Mouse (Mus musculus): Measurements from ENCODE around the gene Sepsecs. TPM values are rescaled to one million over a fixed set of nuclear protein-coding genes. Genes with fewer than 3 reads are reported as not detected.

Sepsecs gene
- polyA plus RNA-seq, 1 experiment from 2014 or later = 8.0 TPM

DNA sequence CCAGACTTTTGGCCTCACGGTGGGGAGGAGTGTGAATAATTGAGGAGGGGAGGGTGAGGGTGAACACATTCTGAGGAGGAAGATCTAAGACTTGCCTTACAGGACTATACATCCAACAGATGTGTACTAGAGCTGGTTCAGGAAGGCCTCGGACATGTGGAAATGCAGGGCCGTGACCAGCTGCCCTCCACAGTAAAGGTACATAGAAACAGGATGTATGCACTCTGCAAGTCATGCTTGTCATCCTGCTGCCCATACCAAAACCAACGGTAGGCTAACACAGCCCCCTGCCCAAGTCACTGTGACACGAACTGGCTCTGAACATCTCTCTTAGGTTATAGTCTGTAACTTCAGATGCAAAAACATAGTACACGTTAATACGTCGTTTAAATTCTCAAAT lies 30.6 kb downstream of the Sepsecs start:
- ATAC-seq (replicated peaks; ENCODE audit: insufficient number of reproducible peaks, low FRiP score, low TSS enrichment, low read depth) (no peak), DNase-seq (ENCODE audit: low spot score) (no peak)
- Histone ChIP-seq H3K27me3 (ENCODE audit: control insufficient read depth, insufficient read depth, low read length) (no peaks in the 10 kb centered on the region), H3K9me3 (replicated peaks; ENCODE audit: control insufficient read depth, low read length) (no peaks in the 10 kb centered on the region), H3K27ac (replicated peaks; ENCODE audit: low read depth, low read length) (no peak overlapping the region), H3K4me2 (ENCODE audit: low read depth, low read length) (no peak overlapping the region), H3K4me1 (ENCODE audit: control insufficient read depth, insufficient read depth, low read length) (no peaks in the 10 kb centered on the region), H3K4me3 (ENCODE audit: low read depth, low read length) (no peak overlapping the region), H3K36me3 (replicated peaks; ENCODE audit: control insufficient read depth, insufficient read depth, low read depth, low read length) (no peaks in the 10 kb centered on the region; the same call in 1 of the 2 replicates), H3K9ac (replicated peaks; ENCODE audit: low read length) (no peak overlapping the region)
- WGBS = 85% methylated on average over 8 of the region's 8 CpGs

DNA sequence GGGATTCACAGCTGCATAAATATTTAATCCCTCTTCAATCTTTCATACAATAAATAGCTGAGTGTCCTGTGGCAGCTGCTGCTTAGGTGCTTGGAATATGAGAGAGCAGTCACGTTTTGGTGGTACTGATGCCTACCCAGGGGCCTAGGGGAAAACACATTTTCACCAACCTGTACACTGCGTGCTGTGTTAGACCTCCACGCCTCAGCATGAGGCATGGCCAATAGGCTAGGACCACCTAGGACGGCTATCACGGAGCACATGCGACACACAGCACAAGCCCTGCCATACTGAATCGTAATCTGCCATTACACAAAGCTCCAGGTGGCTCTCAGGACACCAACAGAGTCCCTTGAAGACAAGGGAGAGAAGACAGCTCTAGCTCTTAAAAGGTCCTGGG lies 31.5 kb downstream of the Sepsecs start:
- Histone ChIP-seq H3K27me3 (ENCODE audit: control insufficient read depth, insufficient read depth, low read length) (no peaks in the 10 kb centered on the region), H3K9ac (replicated peaks; ENCODE audit: low read length) (no peak overlapping the region), H3K4me3 (ENCODE audit: low read depth, low read length) (no peak overlapping the region), H3K27ac (replicated peaks; ENCODE audit: low read depth, low read length) (no peak overlapping the region), H3K4me2 (ENCODE audit: low read depth, low read length) (no peak overlapping the region), H3K9me3 (replicated peaks; ENCODE audit: control insufficient read depth, low read length) (no peaks in the 10 kb centered on the region), H3K4me1 (ENCODE audit: control insufficient read depth, insufficient read depth, low read length) (no peaks in the 10 kb centered on the region), H3K36me3 (replicated peaks; ENCODE audit: control insufficient read depth, insufficient read depth, low read depth, low read length) (no peaks in the 10 kb centered on the region)
- DNase-seq (ENCODE audit: low spot score) (no peak), ATAC-seq (replicated peaks; ENCODE audit: insufficient number of reproducible peaks, low FRiP score, low TSS enrichment, low read depth) (no peak)
- WGBS = 90% methylated on average over 7 of the region's 7 CpGs

DNA sequence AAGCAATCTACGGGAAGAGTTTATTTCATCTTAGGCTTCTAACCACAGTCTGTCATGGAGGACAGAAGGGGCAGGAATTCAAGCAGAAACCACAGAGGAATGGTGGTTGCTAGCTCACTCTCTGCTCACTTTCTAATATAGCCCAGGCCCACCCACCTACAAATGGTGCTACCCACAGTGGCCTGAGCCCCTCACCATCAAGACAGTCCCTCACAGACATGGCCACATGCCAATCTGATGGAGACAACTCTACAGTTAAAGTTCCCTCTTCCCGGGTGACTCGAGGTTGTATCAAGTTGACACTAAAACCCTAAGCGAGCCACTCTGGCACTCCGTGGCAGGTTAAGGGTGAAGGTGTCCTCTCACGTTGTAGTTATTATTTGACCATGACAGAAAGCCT lies 32.6 kb downstream of the Sepsecs start:
- Histone ChIP-seq H3K4me2 (ENCODE audit: low read depth, low read length) (no peak overlapping the region), H3K36me3 (replicated peaks; ENCODE audit: control insufficient read depth, insufficient read depth, low read depth, low read length) (no peaks in the 10 kb centered on the region), H3K9me3 (replicated peaks; ENCODE audit: control insufficient read depth, low read length) (no peaks in the 10 kb centered on the region), H3K9ac (replicated peaks; ENCODE audit: low read length) (no peak overlapping the region), H3K4me3 (ENCODE audit: low read depth, low read length) (no peak overlapping the region), H3K4me1 (ENCODE audit: control insufficient read depth, insufficient read depth, low read length) (no peaks in the 10 kb centered on the region), H3K27me3 (ENCODE audit: control insufficient read depth, insufficient read depth, low read length) (no peaks in the 10 kb centered on the region), H3K27ac (replicated peaks; ENCODE audit: low read depth, low read length) (no peak overlapping the region)
- no peak for ATAC-seq (replicated peaks; ENCODE audit: insufficient number of reproducible peaks, low FRiP score, low TSS enrichment, low read depth)
- WGBS = 91% methylated on average over 6 of the region's 6 CpGs
- DNase-seq (ENCODE audit: low spot score) = no peak

DNA sequence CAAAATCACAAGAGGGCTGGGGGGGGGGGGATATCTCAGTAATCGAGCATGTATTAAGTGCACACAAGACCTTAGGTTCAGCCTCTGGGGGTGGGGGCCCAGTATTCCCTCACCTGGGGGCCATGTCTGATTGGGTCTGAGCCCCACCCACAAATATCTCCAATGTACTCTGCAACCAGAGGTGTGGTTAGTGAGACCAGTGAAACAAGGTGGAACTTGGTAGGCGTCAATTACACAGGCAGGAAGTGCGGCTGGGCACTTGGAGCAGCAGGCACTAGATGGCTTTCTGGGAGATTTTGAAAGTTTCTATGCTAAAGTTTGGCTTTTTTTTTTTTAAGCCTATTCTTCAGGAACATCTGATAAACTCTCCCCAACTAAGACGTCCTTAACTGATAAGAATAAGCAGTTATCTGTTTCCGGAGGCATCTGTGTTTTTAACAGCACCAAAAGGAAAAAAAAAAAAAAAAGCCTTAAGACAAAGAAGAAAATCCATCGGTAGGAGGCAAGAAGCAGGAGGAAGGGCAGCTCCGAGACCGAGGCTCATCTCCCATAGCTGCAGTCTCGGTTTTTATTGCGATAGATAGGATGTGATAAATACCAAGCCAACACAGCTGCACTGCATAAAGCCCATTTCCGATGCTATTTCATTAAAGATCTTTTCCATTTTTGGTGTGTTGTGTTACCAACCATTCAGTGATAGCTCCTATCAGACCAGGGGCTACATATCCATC lies 33.3 kb downstream of the Sepsecs start:
- no peak for ATAC-seq (replicated peaks; ENCODE audit: insufficient number of reproducible peaks, low FRiP score, low TSS enrichment, low read depth)
- DNase-seq (ENCODE audit: low spot score) = no peak
- Histone ChIP-seq H3K9ac (replicated peaks; ENCODE audit: low read length) (no peak overlapping the region), H3K27me3 (ENCODE audit: control insufficient read depth, insufficient read depth, low read length) (no peaks in the 10 kb centered on the region), H3K4me1 (ENCODE audit: control insufficient read depth, insufficient read depth, low read length) (no peaks in the 10 kb centered on the region), H3K27ac (replicated peaks; ENCODE audit: low read depth, low read length) (no peak overlapping the region), H3K4me2 (ENCODE audit: low read depth, low read length) (no peak overlapping the region), H3K9me3 (replicated peaks; ENCODE audit: control insufficient read depth, low read length) (no peaks in the 10 kb centered on the region), H3K36me3 (replicated peaks; ENCODE audit: control insufficient read depth, insufficient read depth, low read depth, low read length) (no peaks in the 10 kb centered on the region), H3K4me3 (ENCODE audit: low read depth, low read length) (no peak overlapping the region)
- WGBS = 78% methylated on average over 11 of the region's 11 CpGs

DNA sequence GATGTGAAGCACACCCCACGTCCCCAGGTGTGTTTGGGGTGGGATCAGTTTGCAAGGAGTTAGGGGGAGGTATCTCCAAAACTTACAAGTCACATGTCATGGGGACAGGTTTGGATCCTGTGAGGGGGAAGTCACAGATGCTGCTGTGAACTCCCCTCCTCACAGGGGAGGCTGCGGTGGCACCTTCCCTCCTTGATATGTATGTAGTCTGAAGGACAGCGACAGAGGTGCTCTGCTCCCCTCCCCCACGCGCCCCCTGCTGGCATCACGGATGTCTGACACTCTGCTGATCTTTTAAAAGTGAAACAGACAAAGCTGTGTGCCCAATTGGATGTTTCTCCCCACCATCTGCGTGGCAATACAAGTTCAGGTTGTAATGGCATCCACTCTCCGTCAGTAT lies 35.5 kb downstream of the Sepsecs start:
- Histone ChIP-seq H3K4me3 (ENCODE audit: low read depth, low read length) (no peak overlapping the region), H3K4me2 (ENCODE audit: low read depth, low read length) (no peak overlapping the region), H3K27me3 (ENCODE audit: control insufficient read depth, insufficient read depth, low read length) (no peaks in the 10 kb centered on the region), H3K4me1 (ENCODE audit: control insufficient read depth, insufficient read depth, low read length) (no peaks in the 10 kb centered on the region), H3K36me3 (replicated peaks; ENCODE audit: control insufficient read depth, insufficient read depth, low read depth, low read length) (no peaks in the 10 kb centered on the region), H3K9ac (replicated peaks; ENCODE audit: low read length) (no peak overlapping the region), H3K9me3 (replicated peaks; ENCODE audit: control insufficient read depth, low read length) (no peaks in the 10 kb centered on the region), H3K27ac (replicated peaks; ENCODE audit: low read depth, low read length) (no peak overlapping the region)
- WGBS = 22% methylated on average over 8 of the region's 8 CpGs
- DNase-seq (ENCODE audit: low spot score) (peak; percentile 66), ATAC-seq (replicated peaks; ENCODE audit: insufficient number of reproducible peaks, low FRiP score, low TSS enrichment, low read depth) (no peak)

DNA sequence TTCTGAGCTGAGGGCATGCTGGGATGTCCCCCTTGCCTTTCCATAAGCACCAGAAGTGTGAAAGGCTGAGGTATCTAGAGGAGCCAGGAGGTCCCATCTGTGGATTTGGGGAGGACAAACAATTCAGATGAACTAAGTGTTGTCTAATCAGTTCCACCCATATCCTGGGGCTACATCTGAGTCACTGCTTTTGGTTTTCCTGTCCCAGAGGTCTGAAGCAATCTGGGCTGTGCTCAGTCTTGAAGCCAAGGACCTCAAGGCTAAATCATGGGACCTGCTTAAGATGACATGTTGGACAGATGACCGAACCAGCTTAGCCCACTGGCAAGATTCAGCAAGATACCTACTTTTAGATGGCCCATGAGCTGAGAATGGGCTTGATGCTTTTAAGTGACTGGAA lies 39.0 kb downstream of the Sepsecs start:
- H3K27ac ChIP-seq (replicated peaks; ENCODE audit: low read depth, low read length) = no peak overlapping the region
- ATAC-seq (replicated peaks; ENCODE audit: insufficient number of reproducible peaks, low FRiP score, low TSS enrichment, low read depth) = no peak

DNA sequence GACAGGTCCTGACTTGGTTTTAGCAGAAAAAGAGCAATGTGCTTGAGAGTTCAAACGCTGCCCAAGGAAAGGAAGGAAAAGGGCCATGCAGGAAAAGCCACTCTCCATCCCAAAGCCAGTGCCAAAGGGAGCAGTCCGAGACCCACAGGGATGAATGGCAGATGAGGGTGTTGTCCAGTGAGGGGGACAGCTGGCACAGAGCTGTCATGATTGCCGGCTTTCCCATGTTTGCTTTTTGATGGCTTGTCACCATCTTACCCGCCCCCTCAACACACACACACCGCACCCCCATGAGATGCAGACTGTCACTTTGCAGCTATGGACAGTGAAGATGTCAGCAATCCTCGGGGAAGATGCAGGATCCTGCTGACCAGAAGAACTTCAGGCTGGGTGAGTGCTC lies 40.3 kb downstream of the Sepsecs start:
- H3K27ac ChIP-seq (replicated peaks; ENCODE audit: low read depth, low read length) = no peak overlapping the region
- H3K9me3 ChIP-seq (replicated peaks; ENCODE audit: control insufficient read depth, low read length) = no peaks in the 10 kb centered on the region
- ATAC-seq (replicated peaks; ENCODE audit: insufficient number of reproducible peaks, low FRiP score, low TSS enrichment, low read depth) (no peak), DNase-seq (ENCODE audit: low spot score) (no peak)
- H3K9ac ChIP-seq (replicated peaks; ENCODE audit: low read length) = no peak overlapping the region
- 74% methylated on average over 6 of the region's 6 CpGs for WGBS
- H3K27me3 ChIP-seq (ENCODE audit: control insufficient read depth, insufficient read depth, low read length) = no peaks in the 10 kb centered on the region
- H3K4me2 ChIP-seq (ENCODE audit: low read depth, low read length) = no peak overlapping the region
- no peaks in the 10 kb centered on the region for H3K4me1 ChIP-seq (ENCODE audit: control insufficient read depth, insufficient read depth, low read length)
- H3K4me3 ChIP-seq (ENCODE audit: low read depth, low read length) = no peak overlapping the region
- H3K36me3 ChIP-seq (replicated peaks; ENCODE audit: control insufficient read depth, insufficient read depth, low read depth, low read length) = no peaks in the 10 kb centered on the region

More for the DNA sequence above, 39.0 kb downstream of the Sepsecs start:
- Histone ChIP-seq H3K4me2 (ENCODE audit: low read depth, low read length) (no peak overlapping the region), H3K9me3 (replicated peaks; ENCODE audit: control insufficient read depth, low read length) (no peaks in the 10 kb centered on the region), H3K4me3 (ENCODE audit: low read depth, low read length) (no peak overlapping the region), H3K9ac (replicated peaks; ENCODE audit: low read length) (no peak overlapping the region), H3K36me3 (replicated peaks; ENCODE audit: control insufficient read depth, insufficient read depth, low read depth, low read length) (no peaks in the 10 kb centered on the region), H3K4me1 (ENCODE audit: control insufficient read depth, insufficient read depth, low read length) (no peaks in the 10 kb centered on the region), H3K27me3 (ENCODE audit: control insufficient read depth, insufficient read depth, low read length) (no peaks in the 10 kb centered on the region)
- WGBS = 100% methylated on average over 1 of the region's 1 CpGs
- DNase-seq (ENCODE audit: low spot score) = no peak

DNA sequence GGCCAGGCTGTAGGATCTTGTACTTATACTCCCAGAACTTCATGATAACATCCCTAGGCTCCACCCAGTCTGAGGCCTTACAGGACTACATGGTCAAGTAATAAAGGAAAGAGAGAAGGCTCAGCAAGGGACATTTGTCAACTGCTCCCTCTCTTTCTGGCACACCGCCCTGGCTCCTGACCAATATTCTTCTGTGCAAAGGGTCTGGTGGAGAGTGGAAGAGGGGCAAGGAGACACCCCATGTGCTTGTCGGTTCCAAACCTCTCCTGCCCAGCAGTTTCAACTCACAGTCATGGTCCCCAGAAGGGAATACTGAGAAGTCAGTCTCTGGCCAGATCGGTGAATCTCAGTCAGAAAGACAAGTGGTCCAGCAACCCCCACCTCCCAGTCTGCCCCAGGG lies 40.7 kb downstream of the Sepsecs start:
- H3K4me2 ChIP-seq (ENCODE audit: low read depth, low read length) = no peak overlapping the region
- WGBS = 80% methylated on average over 3 of the region's 3 CpGs
- no peaks in the 10 kb centered on the region for H3K9me3 ChIP-seq (replicated peaks; ENCODE audit: control insufficient read depth, low read length)
- H3K4me3 ChIP-seq (ENCODE audit: low read depth, low read length) = no peak overlapping the region
- no peak overlapping the region for H3K9ac ChIP-seq (replicated peaks; ENCODE audit: low read length)
- no peak overlapping the region for H3K27ac ChIP-seq (replicated peaks; ENCODE audit: low read depth, low read length)
- DNase-seq (ENCODE audit: low spot score) (no peak), ATAC-seq (replicated peaks; ENCODE audit: insufficient number of reproducible peaks, low FRiP score, low TSS enrichment, low read depth) (no peak)
- H3K36me3 ChIP-seq (replicated peaks; ENCODE audit: control insufficient read depth, insufficient read depth, low read depth, low read length) = no peaks in the 10 kb centered on the region
- H3K4me1 ChIP-seq (ENCODE audit: control insufficient read depth, insufficient read depth, low read length) = no peaks in the 10 kb centered on the region
- H3K27me3 ChIP-seq (ENCODE audit: control insufficient read depth, insufficient read depth, low read length) = no peaks in the 10 kb centered on the region

All from embryonic facial prominence, embryonic 11.5 days (tissue).